Mouse (Mus musculus) mouse trophoblast stem cell (cell line): ENCODE data around the gene Tbx15.
"Not testable (repeated sequence)": the region's sequence is repeated elsewhere in the genome, so short reads cannot be mapped to it uniquely, and the experiment has no call there.

Experiments
- in situ Hi-C, 2 experiments: fragments of 300-500 bp; cut with MseI, MboI; formaldehyde crosslinking; loops; 2 replicates in 1 of 2; 3 replicates in 1 of 2; pipeline ENCODE4 v1.15.1; 2025

Gene Tbx15

DNA sequence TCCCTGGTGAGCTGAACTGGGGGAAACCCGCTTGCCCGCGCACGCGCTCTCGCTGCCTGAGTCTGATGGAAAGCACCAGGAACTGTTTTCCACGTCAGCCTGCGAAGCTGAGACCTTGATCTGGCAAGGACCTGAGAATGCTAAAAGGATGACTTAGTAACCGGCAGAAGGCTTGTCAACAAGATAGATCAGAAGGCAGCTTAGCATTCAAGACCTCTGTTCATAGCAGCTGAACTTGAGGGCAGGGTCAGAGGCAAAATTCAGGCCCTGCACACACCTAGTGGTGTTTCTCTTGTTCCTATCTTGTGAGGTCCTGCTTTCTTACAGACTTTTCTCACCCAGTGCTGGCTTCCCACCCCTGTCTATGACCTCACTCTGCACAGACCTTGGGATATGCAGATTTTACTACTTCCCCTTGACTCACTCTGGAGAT lies 23.3 kb downstream of the Tbx15 start:
- in situ Hi-C loops = no loop called here

DNA sequence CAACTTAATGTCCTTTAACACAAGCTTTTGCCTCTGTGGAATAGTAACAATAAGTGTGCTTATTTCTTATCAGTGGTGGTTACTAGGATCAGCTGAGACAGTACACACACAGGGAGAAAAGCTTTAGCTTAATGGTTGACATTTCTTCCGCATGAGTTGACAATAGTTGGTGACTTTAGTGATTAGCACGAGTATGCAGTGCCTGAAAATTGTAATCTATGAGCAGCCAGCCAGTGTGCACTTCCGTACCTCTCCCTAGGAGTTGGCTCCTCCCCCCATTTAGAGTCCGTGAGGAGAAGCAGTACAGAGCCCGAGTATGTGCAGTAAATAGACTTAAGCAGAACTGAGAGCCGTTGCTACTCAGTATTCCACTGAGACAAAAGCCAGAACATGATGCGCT lies 24.5 kb downstream of the Tbx15 start:
- in situ Hi-C loops = no loop called here

DNA sequence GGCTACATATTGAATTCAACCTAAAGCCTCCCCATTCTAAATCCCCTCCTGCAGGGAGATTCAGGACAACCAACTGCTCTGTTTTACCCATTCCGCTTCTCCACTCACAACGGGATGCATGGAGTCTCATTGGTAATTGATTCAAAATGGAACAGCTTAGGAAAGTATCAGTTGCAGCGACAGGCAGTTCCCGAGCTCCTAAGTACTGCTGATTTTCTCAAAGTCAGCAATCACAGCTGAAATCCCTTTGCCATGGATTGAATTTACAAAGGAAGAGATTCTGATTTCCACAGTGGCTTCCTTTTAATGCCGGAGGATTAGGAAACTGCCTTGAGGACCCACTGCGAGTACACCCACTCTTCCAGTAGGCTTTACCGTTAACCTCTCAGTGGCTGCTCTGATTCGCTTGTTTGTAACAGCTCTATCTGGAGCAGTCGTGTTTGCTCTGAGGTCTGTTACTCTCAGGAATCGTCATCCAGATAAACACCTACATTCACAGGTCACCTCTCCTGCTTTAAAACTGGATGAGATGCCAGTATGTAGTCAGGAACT lies 26.6 kb downstream of the Tbx15 start:
- in situ Hi-C loops = no loop called here

DNA sequence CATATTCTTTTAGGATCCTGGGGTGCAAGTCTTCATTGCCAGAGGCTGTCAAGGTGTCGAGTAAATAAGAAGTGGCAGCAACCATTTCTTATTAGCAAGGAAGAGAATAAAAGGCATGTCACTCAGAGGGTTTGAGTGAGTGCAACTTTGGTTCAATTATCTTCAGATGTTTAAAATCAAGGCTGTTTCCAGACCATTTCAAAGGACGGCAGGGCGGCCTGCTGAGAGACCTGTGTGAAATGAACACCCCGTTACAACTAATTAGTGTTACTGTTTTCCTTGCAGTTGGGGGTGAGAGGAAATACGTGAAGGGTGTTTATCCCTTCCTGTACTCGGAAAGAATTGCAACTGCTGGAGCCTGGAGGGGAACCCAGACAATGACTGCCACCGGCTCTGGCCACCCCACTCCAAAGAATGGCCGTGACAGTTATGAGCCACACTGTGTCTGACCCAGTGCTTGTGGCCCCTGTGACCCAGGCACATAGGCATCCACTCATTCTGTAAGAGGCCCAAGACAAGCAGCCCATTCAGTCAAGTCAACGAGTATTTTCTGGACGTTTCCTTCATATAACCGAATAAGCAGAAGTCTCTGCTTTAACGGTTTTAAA lies 37.9 kb downstream of the Tbx15 start:
- in situ Hi-C loops = no loop called here

DNA sequence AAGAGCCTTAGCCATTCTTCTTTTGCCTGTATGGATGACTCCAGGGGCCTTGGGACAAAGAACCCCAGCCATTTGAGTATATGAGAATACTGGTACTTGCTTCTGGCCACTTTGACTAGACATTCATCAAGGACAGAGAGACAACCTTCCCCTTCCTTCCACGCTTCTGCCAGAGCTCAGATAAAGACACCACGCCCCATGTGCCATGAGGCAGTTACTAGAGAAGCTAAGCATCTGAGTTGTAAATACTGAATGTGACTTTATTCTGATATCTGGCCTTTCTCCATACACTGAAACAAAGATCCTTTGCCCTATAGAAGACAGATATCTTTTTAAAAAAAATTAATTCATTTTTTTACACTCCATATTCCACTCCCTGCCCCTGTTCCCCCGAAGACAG lies 39.5 kb downstream of the Tbx15 start:
- in situ Hi-C loops = no loop called here

GRCm38 (mm10) chr3:99281453-99281852 lies 41.3 kb downstream of the Tbx15 start:
- in situ Hi-C loops = no loop called here

DNA sequence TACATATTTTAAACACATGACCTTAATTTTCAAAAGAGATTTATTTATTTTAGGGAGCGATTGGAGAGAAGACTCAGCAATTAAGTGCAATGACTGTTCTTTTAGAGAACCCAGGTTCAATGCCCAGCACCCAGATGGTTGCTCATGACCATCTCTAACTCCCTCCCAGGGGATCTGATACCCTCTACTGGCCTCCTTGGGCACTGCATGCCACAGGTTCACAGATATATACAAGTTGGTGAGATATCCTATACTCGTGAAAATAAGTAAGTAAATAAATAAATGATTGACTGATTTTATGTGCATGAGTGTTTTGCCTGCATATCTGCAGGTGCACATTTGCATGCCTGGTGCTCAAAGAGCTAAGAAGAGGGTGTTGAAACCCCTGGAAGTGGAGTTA lies 48.1 kb downstream of the Tbx15 start:
- in situ Hi-C loops = no loop called here

GRCm38 (mm10) chr3:99290064-99290702 lies 50.0 kb downstream of the Tbx15 start:
- in situ Hi-C loops = no loop called here

DNA sequence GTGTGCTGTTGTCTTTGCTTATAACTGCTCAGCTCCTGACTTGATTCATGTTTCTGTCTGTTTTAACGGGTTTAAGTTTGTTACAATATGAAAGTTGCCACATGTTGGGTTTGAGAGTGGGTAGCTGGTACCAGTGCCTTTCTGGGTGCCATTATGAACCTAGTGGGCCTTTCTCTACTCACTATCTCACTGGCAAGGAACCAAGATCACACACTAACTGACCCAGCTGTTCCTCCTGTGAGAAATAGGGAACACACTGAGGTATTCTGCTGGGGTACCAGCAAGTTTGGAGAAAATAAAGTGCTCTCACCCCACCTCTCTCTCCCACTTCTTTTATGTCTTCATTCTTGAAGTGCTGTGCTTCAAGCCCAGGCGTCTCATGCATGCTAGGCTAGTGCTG lies 50.7 kb downstream of the Tbx15 start:
- in situ Hi-C loops = no loop called here

GRCm38 (mm10) chr3:99291386-99291785 lies 51.2 kb downstream of the Tbx15 start:
- in situ Hi-C loops = no loop called here

DNA sequence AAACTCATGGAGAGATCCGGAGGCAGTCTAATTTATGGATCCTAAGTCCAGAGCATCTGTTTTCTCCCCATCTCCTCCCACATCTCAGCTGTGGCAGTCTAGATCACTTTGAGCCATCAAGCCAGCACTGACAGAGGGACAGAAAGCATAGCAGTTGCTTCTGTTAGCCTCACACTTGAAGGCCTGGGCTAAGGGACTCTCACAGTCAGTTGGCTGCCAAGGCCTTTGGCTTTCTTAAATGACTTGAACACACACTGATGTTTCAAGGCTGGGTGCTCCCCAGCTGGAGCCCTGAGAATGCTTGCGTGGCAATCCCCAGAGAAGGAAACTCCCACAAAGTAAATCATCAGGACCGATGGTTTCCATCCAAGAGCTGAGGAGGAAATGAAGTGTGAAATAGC lies 52.4 kb downstream of the Tbx15 start:
- in situ Hi-C loops = no loop called here

DNA sequence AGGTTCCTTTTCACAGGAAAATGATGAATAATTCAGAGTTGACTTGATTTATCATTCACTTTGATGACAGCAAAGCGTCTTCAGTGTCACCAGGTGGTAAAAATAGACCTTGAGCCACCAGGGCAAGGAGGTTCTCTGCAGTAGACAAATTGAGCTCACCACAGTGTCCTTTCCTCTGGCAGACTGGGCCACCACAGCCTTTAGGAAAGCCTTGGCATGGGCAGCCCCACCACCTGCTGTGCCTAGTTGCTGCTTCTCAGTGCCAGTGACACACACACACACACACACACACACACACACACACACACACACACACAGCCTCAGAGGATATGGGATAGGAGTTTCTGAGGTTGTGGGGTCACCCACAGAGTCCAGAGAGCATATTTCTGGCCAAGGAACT lies 54.0 kb downstream of the Tbx15 start:
- in situ Hi-C loops = not testable (repeated sequence)

DNA sequence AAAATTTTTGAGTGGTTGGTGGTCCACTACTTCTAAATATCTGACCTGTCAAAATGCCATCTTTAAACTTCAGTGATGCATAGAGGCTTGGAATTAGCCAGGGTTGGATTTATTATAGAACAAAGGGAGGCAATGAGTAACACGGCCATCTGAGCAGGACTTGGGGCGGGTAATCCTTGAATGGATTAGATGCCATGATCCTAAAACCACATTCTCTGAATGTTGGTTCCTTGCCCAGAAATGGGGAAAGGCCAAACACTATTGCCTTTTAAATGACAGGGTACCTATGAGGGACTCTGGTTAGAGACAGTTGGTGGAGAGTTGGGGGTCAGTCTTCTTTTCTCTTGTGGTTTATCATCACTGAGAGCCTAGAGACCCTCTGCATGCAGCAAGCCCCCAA lies 55.1 kb downstream of the Tbx15 start:
- in situ Hi-C loops = no loop called here

- in situ Hi-C loops = no loop called here
Observed at GRCm38 (mm10) chr3:99296186-99296585, 56.0 kb downstream of the Tbx15 start.

DNA sequence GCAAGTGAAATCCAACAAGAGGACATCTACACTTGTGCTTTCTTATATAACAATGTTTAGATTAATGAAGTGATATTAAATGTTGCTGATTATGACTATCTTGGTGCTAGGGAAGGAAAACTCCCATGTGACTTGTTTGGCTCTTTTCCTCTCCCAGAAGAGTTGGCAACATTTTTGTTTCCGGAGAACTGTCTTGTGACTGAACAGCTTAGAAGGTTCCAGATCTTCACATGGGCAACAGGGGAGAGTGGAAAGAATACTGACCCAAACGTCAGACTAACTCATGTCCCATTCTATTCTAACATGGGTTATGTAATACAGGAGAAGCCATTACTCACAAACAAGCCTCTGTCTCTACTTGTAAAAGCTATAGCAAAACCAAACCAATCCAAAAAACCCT lies 60.7 kb downstream of the Tbx15 start:
- in situ Hi-C loops = no loop called here

DNA sequence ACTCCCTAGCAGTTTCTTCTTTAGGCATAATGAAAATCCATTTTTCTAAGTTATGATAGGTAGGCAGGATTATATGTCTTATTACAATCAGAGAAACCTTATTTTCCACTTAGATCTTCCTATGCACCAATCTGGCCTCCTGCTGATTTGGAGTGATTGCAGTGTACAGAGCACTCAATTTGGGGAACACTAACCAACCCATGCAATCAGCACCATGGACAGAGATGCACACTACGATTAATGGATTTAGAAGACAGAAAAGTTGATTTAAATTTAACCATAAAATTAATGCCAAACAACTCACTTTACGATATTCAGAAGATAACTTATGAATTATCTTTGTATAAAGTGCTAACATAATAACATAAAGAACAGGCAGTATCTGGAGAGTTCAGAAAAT lies 70.7 kb downstream of the Tbx15 start:
- in situ Hi-C loops = no loop called here

GRCm38 (mm10) chr3:99311943-99312635 lies 71.9 kb downstream of the Tbx15 start:
- in situ Hi-C loops = no loop called here

- in situ Hi-C loops = no loop called here
Observed at GRCm38 (mm10) chr3:99322345-99322744, 82.2 kb downstream of the Tbx15 start.

- in situ Hi-C loops = no loop called here
Observed at GRCm38 (mm10) chr3:99329316-99329715, 89.1 kb downstream of the Tbx15 start.

DNA sequence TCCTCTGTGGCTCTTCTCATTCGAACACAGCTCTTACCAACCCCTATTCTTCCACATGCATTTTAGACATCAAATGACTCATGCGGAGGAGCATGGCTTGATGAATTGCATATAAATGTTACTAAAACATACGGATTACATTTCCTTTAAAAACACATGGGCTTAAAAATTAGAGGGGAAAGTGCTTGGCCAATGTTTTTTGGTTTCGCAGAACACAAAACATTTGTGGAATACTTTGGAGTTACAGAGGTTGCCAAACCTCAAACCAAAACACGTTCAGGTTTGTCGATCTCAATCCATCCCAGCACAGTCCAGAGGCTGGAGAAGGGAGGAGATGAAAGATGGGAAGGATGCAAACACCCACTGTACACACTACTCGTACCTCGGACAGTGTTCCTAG lies 90.9 kb downstream of the Tbx15 start:
- in situ Hi-C loops = no loop called here

DNA sequence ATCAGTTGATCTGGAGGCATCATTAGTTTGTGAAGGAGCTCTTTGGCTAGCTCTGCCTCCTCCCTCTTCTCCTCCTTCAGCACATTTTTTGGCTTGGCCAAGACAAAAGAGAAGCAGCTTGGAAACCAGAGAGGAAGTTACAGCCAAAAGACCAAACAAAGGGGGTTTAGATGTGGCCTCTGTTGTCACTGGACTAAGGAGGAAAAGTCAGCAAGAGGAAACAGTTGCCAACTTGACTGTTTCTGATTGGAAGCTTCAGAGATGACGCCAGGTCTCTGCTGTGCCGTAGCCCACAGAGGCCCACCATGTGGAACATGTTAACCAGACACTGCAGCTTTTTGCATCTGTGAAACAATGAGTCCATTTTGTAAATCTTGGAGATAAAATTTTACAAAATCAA lies 96.7 kb downstream of the Tbx15 start:
- in situ Hi-C loops = no loop called here

GRCm38 (mm10) chr3:99338756-99339155 lies 98.6 kb downstream of the Tbx15 start:
- in situ Hi-C loops = no loop called here

DNA sequence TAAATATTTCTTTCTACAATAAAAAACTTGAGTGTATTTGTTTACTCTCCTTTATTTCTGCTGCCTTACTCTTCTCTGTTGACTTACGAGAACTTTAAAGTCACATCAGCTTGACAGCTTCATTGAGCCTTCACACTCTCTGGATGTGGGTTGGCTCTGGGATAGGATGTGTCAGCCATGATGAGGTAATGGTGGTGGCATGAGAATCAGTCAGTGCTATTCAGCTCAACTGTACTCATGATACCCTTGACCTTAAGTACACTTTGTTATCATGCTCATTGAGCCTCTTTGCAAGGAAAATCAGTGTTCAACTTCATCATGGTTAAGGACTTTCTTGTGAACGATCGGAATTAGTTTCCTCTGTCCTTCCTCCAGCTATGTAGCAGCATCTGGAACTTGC lies 99.8 kb downstream of the Tbx15 start:
- in situ Hi-C loops = no loop called here
